Mouse (Mus musculus): Measurements from ENCODE around the gene March10. TPM values are rescaled to one million over a fixed set of nuclear protein-coding genes. Genes with fewer than 3 reads are reported as not detected.

The March10 gene
- polyA plus RNA-seq, 1 experiment from 2014 or later: 0.26 TPM

- Histone ChIP-seq H3K36me3 (no peaks in the 10 kb centered on the region; the same call in 1 of the 2 replicates), H3K27ac (no peak overlapping the region), H3K9me3 (no peaks in the 10 kb centered on the region), H3K9ac (replicated peaks) (no peak overlapping the region), H3K4me2 (replicated peaks) (no peak overlapping the region), H3K27me3 (no peaks in the 10 kb centered on the region), H3K4me3 (replicated peaks) (no peak overlapping the region), H3K4me1 (replicated peaks) (no peaks in the 10 kb centered on the region)
- ATAC-seq: peak; percentile 81
- WGBS: 63% methylated on average over 28 of the region's 28 CpGs
Observed at GRCm38 (mm10) chr11:105347162-105348161, 109.1 kb downstream of the March10 start.

DNA sequence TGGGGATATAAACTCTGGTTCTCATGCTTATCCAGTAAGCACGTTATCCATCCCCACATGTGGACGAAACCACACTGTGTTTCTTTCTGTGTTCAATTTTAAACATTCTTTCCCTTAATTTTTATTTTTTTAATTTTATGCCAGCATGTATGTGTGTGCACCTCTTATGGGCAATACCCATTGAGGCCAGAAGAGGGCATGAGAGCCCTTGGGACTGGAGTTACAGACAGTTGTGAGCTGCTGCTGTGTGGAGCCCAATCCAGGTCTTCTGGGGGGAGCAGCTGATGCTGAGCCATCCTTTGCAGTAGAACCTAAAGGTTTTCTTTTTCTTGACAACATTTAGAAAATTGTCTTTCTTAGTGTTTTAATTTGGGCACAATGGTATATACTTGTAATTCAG, 111.3 kb downstream of the March10 start:
- Histone ChIP-seq H3K9ac (replicated peaks) (no peak overlapping the region), H3K4me2 (replicated peaks) (no peak overlapping the region), H3K4me3 (replicated peaks) (no peak overlapping the region), H3K27ac (no peak overlapping the region), H3K4me1 (replicated peaks) (no peaks in the 10 kb centered on the region), H3K9me3 (no peaks in the 10 kb centered on the region), H3K27me3 (no peaks in the 10 kb centered on the region), H3K36me3 (no peaks in the 10 kb centered on the region; the same call in none of the 2 replicates)
- WGBS: 88% methylated on average over 2 of the region's 2 CpGs
- ATAC-seq: no peak

- Histone ChIP-seq H3K36me3 (no peaks in the 10 kb centered on the region; the same call in 1 of the 2 replicates), H3K4me3 (replicated peaks) (no peak overlapping the region), H3K9me3 (no peaks in the 10 kb centered on the region), H3K27ac (no peak overlapping the region), H3K27me3 (no peaks in the 10 kb centered on the region), H3K4me1 (replicated peaks) (no peaks in the 10 kb centered on the region), H3K4me2 (replicated peaks) (no peak overlapping the region), H3K9ac (replicated peaks) (peak overlapping the region; percentile 10; the same call in 1 of the 2 replicates)
- WGBS: 83% methylated on average over 12 of the region's 12 CpGs
- no peak for ATAC-seq
Observed at GRCm38 (mm10) chr11:105338596-105339390, 117.7 kb downstream of the March10 start.

GRCm38 (mm10) chr11:105333867-105334670, 122.5 kb downstream of the March10 start:
- ATAC-seq: peak; percentile 49
- no peak overlapping the region for H3K27ac ChIP-seq

DNA sequence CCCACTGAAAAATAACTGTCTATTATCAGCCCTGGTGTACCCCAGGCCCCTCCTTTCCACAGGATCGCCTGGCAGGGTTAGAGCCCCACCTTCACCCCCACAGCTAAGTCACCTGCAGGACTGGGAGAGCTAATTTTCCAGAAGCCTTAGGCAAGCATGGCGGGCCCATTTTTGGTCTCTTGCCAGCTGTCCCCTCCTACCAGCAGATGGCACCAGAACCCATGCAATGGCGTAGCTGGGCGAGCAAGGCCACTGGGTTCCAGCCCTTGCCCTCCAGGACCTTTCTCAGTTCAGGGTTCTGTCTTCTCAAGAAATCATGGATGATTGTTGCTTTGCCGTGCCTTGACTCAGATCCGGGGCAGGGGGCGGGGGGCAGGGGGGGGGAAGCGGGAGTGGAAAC, 124.1 kb downstream of the March10 start:
- Histone ChIP-seq H3K4me3 (replicated peaks) (no peak overlapping the region), H3K27ac (no peak overlapping the region), H3K9ac (replicated peaks) (no peak overlapping the region), H3K4me2 (replicated peaks) (no peak overlapping the region), H3K27me3 (no peaks in the 10 kb centered on the region), H3K4me1 (replicated peaks) (peaks cover 6% of the 10 kb centered on the region), H3K36me3 (no peaks in the 10 kb centered on the region), H3K9me3 (no peaks in the 10 kb centered on the region)
- 0 out of 2 replicates have a peak, but pooled peaks have one; percentile 22 for ATAC-seq
- 70% methylated on average over 8 of the region's 8 CpGs for WGBS

More at GRCm38 (mm10) chr11:105333867-105334670, 122.5 kb downstream of the March10 start:
- WGBS: 52% methylated on average over 8 of the region's 8 CpGs
- Histone ChIP-seq H3K9ac (replicated peaks) (no peak overlapping the region), H3K4me2 (replicated peaks) (no peak overlapping the region), H3K9me3 (no peaks in the 10 kb centered on the region), H3K36me3 (no peaks in the 10 kb centered on the region), H3K4me1 (replicated peaks) (peaks cover 6% of the 10 kb centered on the region), H3K27me3 (no peaks in the 10 kb centered on the region), H3K4me3 (replicated peaks) (no peak overlapping the region)

DNA sequence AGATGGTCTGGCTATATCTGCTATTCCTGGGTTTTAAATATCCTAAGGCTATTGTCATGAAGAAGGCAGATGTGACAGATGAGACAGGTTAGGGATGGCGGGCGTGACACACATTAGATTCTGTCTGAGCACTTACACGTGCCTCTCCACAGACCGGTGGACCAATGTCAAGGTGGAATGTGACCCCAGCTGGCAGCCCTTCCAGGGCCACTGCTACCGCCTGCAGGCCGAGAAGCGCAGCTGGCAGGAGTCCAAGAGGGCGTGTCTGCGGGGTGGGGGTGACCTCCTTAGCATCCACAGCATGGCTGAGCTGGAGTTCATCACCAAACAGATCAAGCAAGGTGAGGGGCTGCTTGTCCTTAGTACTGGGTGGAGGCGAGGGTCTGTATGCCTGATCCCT, 124.8 kb downstream of the March10 start:
- 46% methylated on average over 10 of the region's 10 CpGs for WGBS
- H3K36me3 ChIP-seq: no peaks in the 10 kb centered on the region

DNA sequence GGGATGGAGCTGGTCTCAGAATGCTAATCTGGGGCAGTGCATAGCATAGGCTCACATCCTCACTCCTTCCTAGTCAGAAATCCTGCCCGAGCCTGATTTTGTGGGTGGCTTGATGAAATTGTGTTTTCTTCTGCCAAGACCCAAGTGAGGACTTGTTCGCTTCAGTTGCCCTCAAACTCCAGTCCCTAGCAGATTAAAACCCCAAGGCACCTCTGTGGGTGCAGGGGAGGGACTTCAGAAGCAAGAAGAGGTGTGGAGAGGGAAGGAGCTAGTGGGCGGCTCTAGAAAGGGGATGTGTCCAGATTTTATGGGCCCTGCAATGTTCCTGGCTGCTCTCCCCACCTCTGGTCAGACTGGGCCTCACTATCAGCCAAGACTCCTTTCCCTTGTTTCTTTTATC, 125.4 kb downstream of the March10 start:
- Histone ChIP-seq H3K4me2 (replicated peaks) (no peak overlapping the region), H3K36me3 (no peaks in the 10 kb centered on the region), H3K27me3 (no peaks in the 10 kb centered on the region), H3K4me3 (replicated peaks) (no peak overlapping the region), H3K9me3 (no peaks in the 10 kb centered on the region), H3K9ac (replicated peaks) (no peak overlapping the region), H3K4me1 (replicated peaks) (peaks cover 6% of the 10 kb centered on the region), H3K27ac (no peak overlapping the region)
- 99% methylated on average over 3 of the region's 3 CpGs for WGBS
- no peak for ATAC-seq

More for the DNA sequence above, 124.8 kb downstream of the March10 start:
- no peaks in the 10 kb centered on the region for H3K9me3 ChIP-seq
- H3K4me2 ChIP-seq (replicated peaks): no peak overlapping the region
- no peak overlapping the region for H3K27ac ChIP-seq
- H3K4me3 ChIP-seq (replicated peaks): no peak overlapping the region
- H3K4me1 ChIP-seq (replicated peaks): peaks cover 6% of the 10 kb centered on the region
- no peaks in the 10 kb centered on the region for H3K27me3 ChIP-seq
- H3K9ac ChIP-seq (replicated peaks): no peak overlapping the region
- ATAC-seq: no peak

GRCm38 (mm10) chr11:105329962-105330361, 126.6 kb downstream of the March10 start:
- H3K9ac ChIP-seq (replicated peaks): no peak overlapping the region
- no peak overlapping the region for H3K27ac ChIP-seq
- H3K4me1 ChIP-seq (replicated peaks): peaks cover 6% of the 10 kb centered on the region
- H3K27me3 ChIP-seq: no peaks in the 10 kb centered on the region
- no peaks in the 10 kb centered on the region for H3K9me3 ChIP-seq
- WGBS: 80% methylated on average over 9 of the region's 9 CpGs
- H3K4me2 ChIP-seq (replicated peaks): no peak overlapping the region
- H3K4me3 ChIP-seq (replicated peaks): no peak overlapping the region
- ATAC-seq: no peak
- no peaks in the 10 kb centered on the region for H3K36me3 ChIP-seq

DNA sequence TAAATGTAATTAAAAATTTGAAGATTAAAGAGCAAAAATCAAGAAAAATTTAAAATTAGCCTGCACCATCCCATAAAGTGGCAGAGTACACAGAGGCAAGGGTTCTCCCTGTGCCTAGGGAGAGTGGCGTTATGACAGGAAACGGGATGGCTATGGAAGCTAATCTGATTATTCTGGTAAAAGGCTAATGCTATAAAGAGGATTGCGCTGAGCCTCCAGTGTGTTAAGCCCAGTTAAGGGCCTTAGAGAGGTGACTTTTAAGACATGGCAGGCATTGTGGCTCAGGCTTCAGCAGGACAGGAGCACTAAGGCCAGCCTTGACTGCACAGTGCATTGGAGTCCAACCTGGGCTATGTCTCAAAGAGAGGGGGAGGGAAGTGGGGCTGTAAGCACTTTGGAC, 129.4 kb downstream of the March10 start:
- H3K27ac ChIP-seq: no peak overlapping the region
- WGBS: 42% methylated on average over 3 of the region's 3 CpGs
- peaks cover 6% of the 10 kb centered on the region for H3K4me1 ChIP-seq (replicated peaks)
- no peaks in the 10 kb centered on the region for H3K27me3 ChIP-seq
- no peak for ATAC-seq
- H3K9ac ChIP-seq (replicated peaks): no peak overlapping the region
- H3K4me2 ChIP-seq (replicated peaks): no peak overlapping the region
- H3K36me3 ChIP-seq: no peaks in the 10 kb centered on the region
- H3K4me3 ChIP-seq (replicated peaks): no peak overlapping the region
- no peaks in the 10 kb centered on the region for H3K9me3 ChIP-seq

DNA sequence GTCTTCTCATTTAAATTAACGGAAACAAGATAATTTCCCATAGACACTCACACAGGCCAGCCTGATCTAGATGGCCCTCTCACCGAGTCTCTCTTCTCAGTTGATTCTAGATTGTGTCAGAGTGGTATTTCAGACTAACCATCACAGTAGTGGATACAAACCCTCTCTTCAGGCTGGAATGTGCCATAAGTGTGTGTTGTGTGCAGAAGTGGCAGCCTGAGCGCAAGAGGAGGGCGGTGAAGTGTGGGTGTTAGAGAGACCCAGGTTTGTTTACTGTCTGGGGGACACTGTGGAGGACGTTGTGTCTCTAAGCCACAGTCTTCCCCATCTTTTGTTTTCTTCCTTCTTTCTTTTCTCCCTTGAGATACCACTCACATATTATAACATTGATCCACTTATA, 133.0 kb downstream of the March10 start:
- no peak overlapping the region for H3K4me3 ChIP-seq (replicated peaks)
- no peak overlapping the region for H3K4me2 ChIP-seq (replicated peaks)
- no peaks in the 10 kb centered on the region for H3K9me3 ChIP-seq
- no peak overlapping the region for H3K9ac ChIP-seq (replicated peaks)
- no peaks in the 10 kb centered on the region for H3K4me1 ChIP-seq (replicated peaks)
- no peaks in the 10 kb centered on the region for H3K36me3 ChIP-seq
- H3K27me3 ChIP-seq: no peaks in the 10 kb centered on the region
- no peak overlapping the region for H3K27ac ChIP-seq
- 86% methylated on average over 5 of the region's 5 CpGs for WGBS
- no peak for ATAC-seq

- Histone ChIP-seq H3K4me3 (replicated peaks) (no peak overlapping the region), H3K36me3 (no peaks in the 10 kb centered on the region), H3K9ac (replicated peaks) (no peak overlapping the region), H3K4me1 (replicated peaks) (no peaks in the 10 kb centered on the region), H3K27ac (no peak overlapping the region), H3K9me3 (no peaks in the 10 kb centered on the region), H3K27me3 (no peaks in the 10 kb centered on the region), H3K4me2 (replicated peaks) (no peak overlapping the region)
- ATAC-seq: no peak
- 86% methylated on average over 2 of the region's 2 CpGs for WGBS
Observed at GRCm38 (mm10) chr11:105321090-105321489, 135.4 kb downstream of the March10 start.
